Mouse (Mus musculus) midbrain, embryonic 13.5 days (tissue): ENCODE results near the gene Gm20517. TPM values are rescaled to one million over a fixed set of nuclear protein-coding genes. Genes with fewer than 3 reads are reported as not detected.

Source experiments
- ATAC-seq: fragments of 200-750 bp; cut with Nextera tagmentation; 2 replicates; pipeline ENCODE4 v1.8.0; 2017; ENCODE audit warnings: mild to moderate bottlenecking, moderate TSS enrichment, moderate library complexity
- H3K27ac ChIP-seq: fragments of 300-500 bp; sonication (generic); 2 replicates; pipeline ENCODE4 v1.5.1; 2015; ENCODE audit warnings: inconsistent platforms, mild to moderate bottlenecking, moderate library complexity
- H3K27me3 ChIP-seq: fragments of 300-500 bp; sonication (generic); 2 replicates; pipeline ENCODE4 v1.6.1; 2015; ENCODE audit warnings: mild to moderate bottlenecking, inconsistent platforms
- H3K36me3 ChIP-seq: fragments of 300-500 bp; sonication (generic); 2 replicates; pipeline ENCODE4 v1.6.1; 2015; ENCODE audit warnings: mild to moderate bottlenecking, inconsistent platforms
- H3K4me1 ChIP-seq: fragments of 300-500 bp; sonication (generic); replicated peaks from 2 replicates; pipeline ENCODE4 v1.6.1; 2015; ENCODE audit warnings: inconsistent platforms
- H3K4me2 ChIP-seq: fragments of 300-500 bp; sonication (generic); replicated peaks from 2 replicates; pipeline ENCODE4 v1.6.1; 2015; ENCODE audit warnings: moderate library complexity, mild to moderate bottlenecking, inconsistent platforms
- H3K4me3 ChIP-seq: fragments of 300-500 bp; sonication (generic); replicated peaks from 2 replicates; pipeline ENCODE4 v1.5.1; 2015; ENCODE audit warnings: mild to moderate bottlenecking, inconsistent platforms
- H3K9ac ChIP-seq: fragments of 300-500 bp; sonication (generic); replicated peaks from 2 replicates; pipeline ENCODE4 v1.6.1; 2015; ENCODE audit warnings: mild to moderate bottlenecking, inconsistent platforms
- H3K9me3 ChIP-seq: fragments of 300-500 bp; sonication (generic); 2 replicates; pipeline ENCODE4 v1.6.1; 2016; ENCODE audit warnings: mild to moderate bottlenecking, inconsistent platforms
- WGBS: fragments of 180-500 bp; shearing (Covaris S2); methylation state at CpG from one replicate; pipeline ENCODE4 v1.1.7; 2015; 5-methylcytosine and 5-hydroxymethylcytosine counted together
- polyA plus RNA-seq: library from polyadenylated mRNA; unstranded; fragments of >200 nt; fragmentation: Nextera tagmentation; extraction: Ambion mirVana; gene quantifications from 2 replicates; pipeline ENCODE4 v1.2.1, GENCODE M21; 2015

Gm20517 gene
- 2.4 and 3.7 TPM in 2 replicates for polyA plus RNA-seq

GRCm38 (mm10) chr17:47610849-47611660 is at the start of gene Gm20517, which contains the start of the genes Bysl and Med20:
Gene Gm20517, plus strand, starts transcription at chr17:47611589.
Gene Bysl, minus strand, starts transcription at chr17:47611492.
Gene Med20, plus strand, starts transcription at chr17:47611582.
- Histone ChIP-seq H3K9ac (peak within 1 kb of the TSS; percentile 71), H3K4me3 (peak within 1 kb of the TSS; percentile 54), H3K27me3 (no peaks in the 10 kb centered on the region), H3K27ac (peak within 1 kb of the TSS; percentile 58), H3K36me3 (peaks cover 47% of the 10 kb centered on the region), H3K9me3 (no peaks in the 10 kb centered on the region), H3K4me2 (peak within 1 kb of the TSS; percentile 68), H3K4me1 (peaks cover 26% of the 10 kb centered on the region)
- ATAC-seq, result peak; percentile 95
- under 1% methylated on average over 59 of the region's 59 CpGs for WGBS

- Histone ChIP-seq H3K4me1 (0 out of 2 replicates have a peak, but pooled peaks cover 2% of the 10 kb centered on the region), H3K36me3 (no peaks in the 10 kb centered on the region), H3K4me3 (no peak overlapping the region), H3K4me2 (no peak overlapping the region), H3K27me3 (no peaks in the 10 kb centered on the region), H3K9ac (no peak overlapping the region), H3K9me3 (no peaks in the 10 kb centered on the region), H3K27ac (no peak overlapping the region)
- ATAC-seq, result no peak
- 81% methylated on average over 6 of the region's 6 CpGs for WGBS
Observed at GRCm38 (mm10) chr17:47562875-47563274, 48.5 kb upstream of the Gm20517 start.

DNA sequence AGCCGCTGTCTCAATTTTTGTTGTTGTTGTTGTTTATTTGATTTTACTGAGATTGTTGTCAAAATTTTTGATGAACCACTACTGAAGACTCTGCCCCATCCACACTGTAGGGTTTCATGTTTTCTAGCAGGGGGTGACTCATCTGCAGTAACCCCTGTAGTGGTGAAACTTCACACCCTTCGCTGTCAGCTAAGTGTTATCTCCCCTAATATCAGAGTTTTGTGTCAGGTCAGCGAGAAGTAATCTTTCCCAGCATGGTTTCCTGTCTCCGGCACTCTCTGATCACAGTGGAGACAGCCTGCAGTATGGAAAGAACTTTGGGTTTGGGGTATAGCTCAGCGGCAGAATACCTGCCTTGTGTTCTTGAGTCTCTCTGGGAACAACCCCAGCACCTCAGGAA is 46.8 kb upstream of the Gm20517 start:
- WGBS, result 89% methylated on average over 5 of the region's 5 CpGs
- ATAC-seq, result no peak
- Histone ChIP-seq H3K4me1 (peaks cover 10% of the 10 kb centered on the region; the same call in 1 of the 2 replicates), H3K4me3 (no peak overlapping the region), H3K27ac (no peak overlapping the region), H3K36me3 (no peaks in the 10 kb centered on the region), H3K9ac (no peak overlapping the region), H3K4me2 (no peak overlapping the region), H3K9me3 (no peaks in the 10 kb centered on the region), H3K27me3 (no peaks in the 10 kb centered on the region)

GRCm38 (mm10) chr17:47566133-47566532 is 45.3 kb upstream of the Gm20517 start:
- peaks cover 10% of the 10 kb centered on the region; the same call in 1 of the 2 replicates for H3K4me1 ChIP-seq
- peak; percentile 73 for ATAC-seq
- H3K9ac ChIP-seq, result no peak overlapping the region
- no peak overlapping the region for H3K4me3 ChIP-seq
- 14% methylated on average over 2 of the region's 2 CpGs for WGBS
- H3K27me3 ChIP-seq, result no peaks in the 10 kb centered on the region
- H3K9me3 ChIP-seq, result no peaks in the 10 kb centered on the region
- no peaks in the 10 kb centered on the region for H3K36me3 ChIP-seq
- no peak overlapping the region for H3K27ac ChIP-seq
- H3K4me2 ChIP-seq, result no peak overlapping the region

- ATAC-seq, result no peak
- Histone ChIP-seq H3K9ac (no peak overlapping the region), H3K4me3 (no peak overlapping the region), H3K4me2 (no peak overlapping the region), H3K9me3 (no peaks in the 10 kb centered on the region), H3K27me3 (no peaks in the 10 kb centered on the region), H3K36me3 (no peaks in the 10 kb centered on the region), H3K4me1 (peaks cover 10% of the 10 kb centered on the region; the same call in 1 of the 2 replicates), H3K27ac (0 out of 2 replicates have a peak overlapping the region, but pooled peaks have one; percentile 14)
- 94% methylated on average over 3 of the region's 3 CpGs for WGBS
Observed at GRCm38 (mm10) chr17:47567271-47567670, 44.1 kb upstream of the Gm20517 start.

- WGBS, result 95% methylated on average over 3 of the region's 3 CpGs
- H3K36me3 ChIP-seq, result no peaks in the 10 kb centered on the region
- no peak overlapping the region for H3K4me3 ChIP-seq
- H3K27ac ChIP-seq, result no peak overlapping the region
- ATAC-seq, result no peak
- H3K4me1 ChIP-seq, result peaks cover 10% of the 10 kb centered on the region; the same call in 1 of the 2 replicates
- no peaks in the 10 kb centered on the region for H3K9me3 ChIP-seq
- no peak overlapping the region for H3K9ac ChIP-seq
- H3K27me3 ChIP-seq, result no peaks in the 10 kb centered on the region
- no peak overlapping the region for H3K4me2 ChIP-seq
Observed at GRCm38 (mm10) chr17:47568389-47568788, 43.0 kb upstream of the Gm20517 start.

GRCm38 (mm10) chr17:47568951-47569527 is 42.4 kb upstream of the Gm20517 start:
- Histone ChIP-seq H3K9ac (no peak overlapping the region), H3K27me3 (no peaks in the 10 kb centered on the region), H3K4me3 (no peak overlapping the region), H3K27ac (no peak overlapping the region), H3K4me2 (no peak overlapping the region), H3K9me3 (no peaks in the 10 kb centered on the region), H3K36me3 (no peaks in the 10 kb centered on the region), H3K4me1 (peaks cover 10% of the 10 kb centered on the region; the same call in 1 of the 2 replicates)
- 43% methylated on average over 10 of the region's 10 CpGs for WGBS
- ATAC-seq, result peak; percentile 53; the same call in 1 of the 2 replicates

DNA sequence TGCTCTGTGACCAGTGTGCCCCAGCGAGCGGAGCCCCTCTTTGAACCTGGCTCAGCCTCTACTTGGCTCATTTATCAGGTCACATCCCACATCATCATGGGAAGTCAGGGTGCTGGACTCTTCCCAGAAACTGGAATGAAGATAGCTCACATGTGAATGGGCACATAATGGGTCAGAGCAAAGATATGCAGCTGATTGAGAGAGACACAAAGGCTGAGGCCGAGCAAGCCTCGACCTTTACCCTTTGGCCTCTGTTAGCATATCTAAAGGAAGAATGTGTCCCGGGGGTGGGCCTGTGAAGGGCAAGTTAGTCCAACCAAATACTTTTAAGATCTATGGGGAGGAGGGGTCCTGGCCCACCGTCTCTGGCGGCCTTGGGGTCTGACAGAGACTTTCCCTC is 39.8 kb upstream of the Gm20517 start:
- Histone ChIP-seq H3K9ac (no peak overlapping the region), H3K36me3 (no peaks in the 10 kb centered on the region), H3K4me1 (peaks cover 8% of the 10 kb centered on the region; the same call in 1 of the 2 replicates), H3K9me3 (no peaks in the 10 kb centered on the region), H3K27ac (no peak overlapping the region), H3K4me3 (no peak overlapping the region), H3K27me3 (no peaks in the 10 kb centered on the region), H3K4me2 (no peak overlapping the region)
- ATAC-seq, result no peak
- 13% methylated on average over 7 of the region's 7 CpGs for WGBS

GRCm38 (mm10) chr17:47572436-47572835 is 39.0 kb upstream of the Gm20517 start:
- H3K36me3 ChIP-seq, result no peaks in the 10 kb centered on the region
- no peak for ATAC-seq
- peaks cover 8% of the 10 kb centered on the region; the same call in 1 of the 2 replicates for H3K4me1 ChIP-seq
- no peak overlapping the region for H3K4me2 ChIP-seq
- no peak overlapping the region for H3K27ac ChIP-seq
- no peak overlapping the region for H3K9ac ChIP-seq
- H3K9me3 ChIP-seq, result no peaks in the 10 kb centered on the region
- no peak overlapping the region for H3K4me3 ChIP-seq
- H3K27me3 ChIP-seq, result no peaks in the 10 kb centered on the region

DNA sequence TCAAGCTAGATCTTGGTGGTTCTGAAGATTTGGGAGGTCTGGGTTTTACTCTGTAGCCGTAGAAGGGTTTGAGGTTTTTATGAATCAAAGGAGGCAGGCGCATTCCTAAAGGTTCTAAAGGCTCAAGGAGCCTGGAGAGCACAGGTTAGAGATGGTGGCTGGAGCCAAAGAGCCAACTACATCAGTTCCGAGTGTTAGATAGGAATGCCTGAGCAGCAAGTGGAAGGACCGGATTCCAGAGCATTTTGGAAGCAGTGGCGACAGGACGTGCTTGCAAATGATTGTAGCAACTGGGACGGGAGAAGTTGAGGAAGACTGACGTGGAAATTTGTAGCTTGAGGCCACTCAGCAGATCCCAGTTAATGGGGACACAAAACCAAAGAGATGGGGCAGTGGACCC is 37.4 kb upstream of the Gm20517 start:
- Histone ChIP-seq H3K4me1 (peaks cover 5% of the 10 kb centered on the region; the same call in 1 of the 2 replicates), H3K36me3 (no peaks in the 10 kb centered on the region), H3K27me3 (no peaks in the 10 kb centered on the region), H3K4me3 (no peak overlapping the region), H3K4me2 (no peak overlapping the region), H3K9ac (no peak overlapping the region), H3K9me3 (no peaks in the 10 kb centered on the region), H3K27ac (no peak overlapping the region)
- 82% methylated on average over 8 of the region's 8 CpGs for WGBS
- no peak for ATAC-seq

DNA sequence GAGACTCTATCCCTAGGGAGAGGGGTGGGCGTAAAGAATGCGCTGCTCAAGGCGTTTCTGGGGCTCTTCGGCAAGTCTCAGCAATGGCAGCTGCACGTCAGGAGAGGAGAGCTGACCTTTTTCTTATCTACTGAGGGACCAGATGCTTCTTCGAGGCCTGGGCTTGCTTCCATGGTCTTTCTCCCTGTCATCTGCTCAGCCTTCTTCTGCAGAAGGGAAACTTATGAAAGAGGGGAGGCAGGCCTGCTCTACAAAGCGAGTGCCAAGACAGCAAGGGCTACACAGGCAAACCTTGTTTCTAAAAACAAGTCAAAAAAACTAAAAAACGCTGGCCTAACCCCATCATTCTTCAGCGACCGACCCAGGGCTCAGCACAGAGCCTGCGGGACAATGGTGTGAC is 36.6 kb upstream of the Gm20517 start:
- Histone ChIP-seq H3K4me2 (no peak overlapping the region), H3K27ac (no peak overlapping the region), H3K27me3 (no peaks in the 10 kb centered on the region), H3K36me3 (no peaks in the 10 kb centered on the region), H3K4me3 (no peak overlapping the region), H3K9ac (no peak overlapping the region), H3K4me1 (no peaks in the 10 kb centered on the region), H3K9me3 (no peaks in the 10 kb centered on the region)
- ATAC-seq, result no peak
- WGBS, result 75% methylated on average over 11 of the region's 11 CpGs

- no peaks in the 10 kb centered on the region for H3K4me1 ChIP-seq
- no peak for ATAC-seq
- H3K27me3 ChIP-seq, result no peaks in the 10 kb centered on the region
- no peak overlapping the region for H3K4me2 ChIP-seq
- WGBS, result 89% methylated on average over 6 of the region's 6 CpGs
- H3K4me3 ChIP-seq, result no peak overlapping the region
- H3K36me3 ChIP-seq, result no peaks in the 10 kb centered on the region
- H3K27ac ChIP-seq, result no peak overlapping the region
- H3K9ac ChIP-seq, result no peak overlapping the region
- H3K9me3 ChIP-seq, result no peaks in the 10 kb centered on the region
Observed at GRCm38 (mm10) chr17:47578655-47579054, 32.7 kb upstream of the Gm20517 start.
